Mouse (Mus musculus) kidney, embryonic 16.5 days (tissue): ENCODE data around the gene Fetub. TPM values are rescaled to one million over a fixed set of nuclear protein-coding genes. Genes with fewer than 3 reads are reported as not detected.

Source experiments
- ATAC-seq: fragments of 200-750 bp; cut with Nextera tagmentation; 2 replicates; pipeline ENCODE4 v1.8.0; 2017; ENCODE audit warnings: moderate TSS enrichment; ENCODE audit not compliant: low FRiP score, low TSS enrichment
- H3K27ac ChIP-seq: fragments of 300-500 bp; sonication (generic); 2 replicates; pipeline ENCODE4 v1.5.1; 2014; ENCODE audit warnings: low read length
- H3K27me3 ChIP-seq: fragments of 300-500 bp; sonication (generic); 2 replicates; pipeline ENCODE4 v1.6.1; 2014; ENCODE audit warnings: low read length, control low read depth, mixed read lengths; ENCODE audit not compliant: insufficient read depth
- H3K36me3 ChIP-seq: fragments of 300-500 bp; sonication (generic); 2 replicates; pipeline ENCODE4 v1.6.1; 2014; ENCODE audit warnings: low read length, control low read depth, mixed read lengths; ENCODE audit not compliant: insufficient read depth
- H3K4me1 ChIP-seq: fragments of 300-500 bp; sonication (generic); 2 replicates; pipeline ENCODE4 v1.6.1; 2014; ENCODE audit warnings: low read length, control low read depth, mixed read lengths; ENCODE audit not compliant: insufficient read depth
- H3K4me2 ChIP-seq: fragments of 300-500 bp; sonication (generic); replicated peaks from 2 replicates; pipeline ENCODE4 v1.6.1; 2014; ENCODE audit warnings: low read depth, low read length
- H3K4me3 ChIP-seq: fragments of 300-500 bp; sonication (generic); 2 replicates; pipeline ENCODE4 v1.5.1; 2014; ENCODE audit warnings: mild to moderate bottlenecking, low read length
- H3K9ac ChIP-seq: fragments of 300-500 bp; sonication (generic); replicated peaks from 2 replicates; pipeline ENCODE4 v1.6.1; 2014; ENCODE audit warnings: low read length
- H3K9me3 ChIP-seq: fragments of 300-500 bp; sonication (generic); 2 replicates; pipeline ENCODE4 v1.6.1; 2016; ENCODE audit warnings: low read length, control low read depth
- WGBS: fragments of 180-500 bp; shearing (Covaris S2); extraction: QIAGEN DNeasy Blood & Tissue Kit; methylation state at CpG from one replicate; pipeline ENCODE4 v1.1.7; 2014; 5-methylcytosine and 5-hydroxymethylcytosine counted together
- polyA plus RNA-seq: library from polyadenylated mRNA; unstranded; fragments of >200 nt; fragmentation: Nextera tagmentation; extraction: Ambion mirVana; gene quantifications from 2 replicates; pipeline ENCODE4 v1.2.1, GENCODE M21; 2015

Gene Fetub
- 0.21 and 0.22 TPM in 2 replicates for polyA plus RNA-seq

GRCm38 (mm10) chr16:22918034-22918433, at the start of gene Fetub:
Gene Fetub (plus strand): TSS chr16:22918334.
- Histone ChIP-seq H3K9me3 (no peaks in the 10 kb centered on the region), H3K36me3 (no peaks in the 10 kb centered on the region), H3K4me3 (no peak within 1 kb of the TSS), H3K4me2 (no peak within 1 kb of the TSS), H3K27me3 (no peaks in the 10 kb centered on the region), H3K4me1 (peaks cover 4% of the 10 kb centered on the region; the same call in 1 of the 2 replicates), H3K27ac (no peak within 1 kb of the TSS), H3K9ac (no peak within 1 kb of the TSS)
- no peak for ATAC-seq
- WGBS, result 93% methylated on average over 5 of the region's 5 CpGs

DNA sequence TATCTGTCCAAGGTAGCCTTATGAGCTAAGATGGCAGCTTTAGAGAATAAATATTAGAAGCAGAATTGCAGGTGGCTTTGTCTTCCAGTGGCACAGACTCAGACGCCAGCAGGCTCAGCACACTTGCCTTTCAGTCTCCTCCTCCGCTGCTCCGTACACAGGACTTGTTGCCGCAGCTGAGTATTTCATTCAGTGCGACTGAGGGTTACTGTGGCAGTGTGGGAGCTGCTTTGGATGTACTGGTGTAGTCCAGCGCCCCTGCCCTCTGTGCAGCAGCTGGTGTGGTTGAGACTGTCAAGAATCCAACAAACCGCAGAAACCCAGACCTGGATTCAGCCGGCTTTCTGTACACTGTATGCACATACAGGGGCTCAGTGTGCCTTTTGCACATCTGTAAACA, 45.7 kb upstream of the Fetub start:
- H3K4me2 ChIP-seq, result no peak overlapping the region
- H3K9ac ChIP-seq, result no peak overlapping the region
- H3K9me3 ChIP-seq, result no peaks in the 10 kb centered on the region
- peaks cover 52% of the 10 kb centered on the region for H3K36me3 ChIP-seq
- H3K4me1 ChIP-seq, result no peaks in the 10 kb centered on the region
- no peak overlapping the region for H3K4me3 ChIP-seq
- no peaks in the 10 kb centered on the region for H3K27me3 ChIP-seq
- no peak for ATAC-seq
- 96% methylated on average over 8 of the region's 8 CpGs for WGBS
- no peak overlapping the region for H3K27ac ChIP-seq

DNA sequence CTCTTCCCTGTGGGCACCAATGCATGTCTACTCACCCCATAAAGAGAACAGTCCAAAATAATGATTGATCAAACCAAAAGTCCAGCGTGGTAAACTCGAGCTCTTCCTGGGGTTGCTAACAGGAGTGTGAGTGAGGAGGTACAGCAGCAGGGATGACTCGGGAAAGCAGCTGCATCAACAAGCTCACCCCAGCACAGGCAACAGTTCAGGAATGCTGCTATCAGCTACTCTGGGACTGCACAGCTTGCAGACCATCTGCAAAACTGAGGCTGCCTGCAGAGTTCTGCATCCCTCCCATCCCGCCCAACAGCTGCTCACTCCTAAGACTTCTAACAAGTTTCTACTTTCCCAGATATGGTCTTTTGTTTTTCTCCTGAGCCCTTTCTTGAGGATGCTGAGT, 44.8 kb upstream of the Fetub start:
- Histone ChIP-seq H3K9ac (no peak overlapping the region), H3K4me1 (no peaks in the 10 kb centered on the region), H3K9me3 (no peaks in the 10 kb centered on the region), H3K36me3 (peaks cover 44% of the 10 kb centered on the region), H3K27me3 (no peaks in the 10 kb centered on the region), H3K4me3 (no peak overlapping the region), H3K4me2 (no peak overlapping the region), H3K27ac (no peak overlapping the region)
- WGBS, result 79% methylated on average over 4 of the region's 4 CpGs
- no peak for ATAC-seq

DNA sequence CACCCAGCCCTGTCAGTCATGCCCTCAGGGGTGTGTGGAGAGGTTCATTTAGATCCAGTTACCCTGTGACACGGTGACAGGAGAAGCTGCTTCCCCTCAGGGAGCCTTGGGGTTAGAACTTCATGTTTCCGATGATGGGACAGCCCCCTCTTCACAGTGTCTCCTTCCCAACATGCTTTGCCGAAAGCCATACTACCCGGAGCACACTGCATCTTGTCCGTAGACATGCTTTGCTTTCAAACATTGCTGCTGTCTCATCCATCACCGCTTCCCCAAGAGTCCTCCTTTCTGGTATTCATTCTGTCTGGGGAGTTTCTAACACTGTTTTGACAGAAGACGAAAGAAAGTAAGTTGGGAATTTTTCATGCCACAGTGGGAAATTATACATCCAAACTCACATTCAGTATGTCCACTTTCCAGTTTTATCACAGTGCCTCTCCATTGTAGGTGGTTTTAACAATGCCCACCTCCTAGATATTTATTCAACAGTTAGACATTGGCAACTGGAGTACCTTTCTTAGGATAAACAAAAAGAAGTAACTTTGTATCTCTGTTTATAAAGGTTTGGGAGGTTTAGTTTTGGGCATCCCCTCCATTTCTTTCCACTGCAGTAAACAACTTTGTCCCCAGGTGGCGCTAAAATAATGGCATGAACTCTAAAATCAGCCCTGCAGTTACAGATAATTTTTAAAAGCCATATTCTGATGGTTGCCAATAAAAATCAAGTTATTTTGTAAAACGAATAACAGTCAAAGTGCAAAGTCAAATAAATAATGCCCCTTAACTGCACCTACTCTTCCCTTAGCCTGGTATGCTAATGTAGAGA, 41.7 kb upstream of the Fetub start:
- Histone ChIP-seq H3K4me2 (no peak overlapping the region), H3K4me3 (no peak overlapping the region), H3K9me3 (no peaks in the 10 kb centered on the region), H3K27ac (no peak overlapping the region), H3K9ac (no peak overlapping the region), H3K4me1 (0 out of 2 replicates have a peak, but pooled peaks cover 8% of the 10 kb centered on the region), H3K36me3 (peaks cover 18% of the 10 kb centered on the region), H3K27me3 (no peaks in the 10 kb centered on the region)
- no peak for ATAC-seq
- WGBS, result 45% methylated on average over 9 of the region's 9 CpGs

GRCm38 (mm10) chr16:22877660-22878390, 40.3 kb upstream of the Fetub start:
- no peak for ATAC-seq
- no peaks in the 10 kb centered on the region for H3K9me3 ChIP-seq
- H3K27me3 ChIP-seq, result no peaks in the 10 kb centered on the region
- WGBS, result 82% methylated on average over 11 of the region's 11 CpGs
- no peak overlapping the region for H3K27ac ChIP-seq
- H3K9ac ChIP-seq, result no peak overlapping the region
- H3K4me1 ChIP-seq, result 0 out of 2 replicates have a peak, but pooled peaks cover 8% of the 10 kb centered on the region
- H3K4me2 ChIP-seq, result no peak overlapping the region
- H3K4me3 ChIP-seq, result no peak overlapping the region
- peaks cover 8% of the 10 kb centered on the region for H3K36me3 ChIP-seq

DNA sequence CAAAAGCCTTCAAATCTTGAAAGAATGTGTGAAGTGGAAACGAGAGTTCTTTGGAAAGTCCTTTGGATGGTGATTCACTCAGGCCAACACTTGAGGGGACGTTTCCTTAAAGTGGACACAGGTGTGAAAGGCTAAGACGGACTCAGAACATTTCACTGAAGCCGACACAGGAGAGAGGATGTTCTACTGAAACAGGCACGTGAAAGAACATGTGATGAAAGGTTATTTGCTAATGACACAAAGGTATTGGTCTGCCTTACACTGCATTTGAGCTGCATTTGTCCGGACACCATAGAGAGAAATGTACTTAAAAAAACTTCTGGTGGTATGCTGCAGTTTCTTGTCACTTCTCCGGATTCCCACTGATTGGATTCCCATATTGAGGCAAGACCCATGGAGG, 39.4 kb upstream of the Fetub start:
- ATAC-seq, result no peak
- no peak overlapping the region for H3K9ac ChIP-seq
- no peak overlapping the region for H3K4me2 ChIP-seq
- H3K36me3 ChIP-seq, result no peaks in the 10 kb centered on the region
- no peaks in the 10 kb centered on the region for H3K9me3 ChIP-seq
- 0 out of 2 replicates have a peak, but pooled peaks cover 8% of the 10 kb centered on the region for H3K4me1 ChIP-seq
- no peak overlapping the region for H3K27ac ChIP-seq
- WGBS, result 73% methylated on average over 7 of the region's 7 CpGs
- no peak overlapping the region for H3K4me3 ChIP-seq
- H3K27me3 ChIP-seq, result no peaks in the 10 kb centered on the region

DNA sequence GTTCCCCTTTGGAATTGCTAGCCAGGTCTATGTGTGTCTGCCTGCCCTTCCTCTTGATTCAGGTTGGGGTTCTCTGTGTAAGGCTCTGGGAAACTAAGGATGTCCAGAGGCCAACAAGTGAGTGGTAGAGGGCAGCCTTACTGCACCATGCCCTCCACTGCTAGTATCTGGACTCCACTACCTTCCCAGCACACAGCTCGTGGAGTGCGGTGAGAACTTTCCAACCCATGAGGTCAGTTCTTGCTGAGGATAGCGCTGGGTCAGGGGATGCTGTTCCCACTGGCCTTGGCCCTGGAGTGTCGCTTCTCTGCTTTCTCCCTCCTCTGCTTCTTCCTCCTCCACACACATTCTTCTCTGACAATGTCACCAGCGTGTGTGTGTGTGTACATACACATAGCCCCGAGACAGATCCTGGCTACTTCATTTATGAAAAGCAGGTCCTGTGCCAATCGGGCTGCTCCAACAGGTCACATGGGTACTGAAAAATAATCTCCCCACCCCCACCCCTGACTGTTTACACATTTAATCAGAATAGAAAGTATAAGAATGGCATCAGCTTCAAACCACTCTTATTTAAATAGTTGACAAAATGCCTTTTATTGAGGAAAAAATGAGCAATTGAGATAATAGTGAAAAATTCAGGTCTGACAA, 38.1 kb upstream of the Fetub start:
- Histone ChIP-seq H3K9me3 (no peaks in the 10 kb centered on the region), H3K36me3 (no peaks in the 10 kb centered on the region), H3K27ac (no peak overlapping the region), H3K4me1 (0 out of 2 replicates have a peak, but pooled peaks cover 8% of the 10 kb centered on the region), H3K4me2 (no peak overlapping the region), H3K27me3 (no peaks in the 10 kb centered on the region), H3K4me3 (no peak overlapping the region), H3K9ac (no peak overlapping the region; the same call in 1 of the 2 replicates)
- WGBS, result 49% methylated on average over 7 of the region's 7 CpGs
- peak; percentile 29; the same call in 1 of the 2 replicates for ATAC-seq

GRCm38 (mm10) chr16:22880900-22881299, 37.2 kb upstream of the Fetub start:
- WGBS, result 14% methylated on average over 6 of the region's 6 CpGs
- Histone ChIP-seq H3K9ac (no peak overlapping the region), H3K27me3 (no peaks in the 10 kb centered on the region), H3K27ac (no peak overlapping the region), H3K4me2 (no peak overlapping the region), H3K4me3 (no peak overlapping the region), H3K36me3 (no peaks in the 10 kb centered on the region), H3K4me1 (peaks cover 15% of the 10 kb centered on the region), H3K9me3 (no peaks in the 10 kb centered on the region)
- ATAC-seq, result no peak

- Histone ChIP-seq H3K27ac (no peak overlapping the region), H3K9me3 (no peaks in the 10 kb centered on the region), H3K4me2 (no peak overlapping the region), H3K4me3 (no peak overlapping the region), H3K4me1 (peaks cover 15% of the 10 kb centered on the region), H3K36me3 (no peaks in the 10 kb centered on the region), H3K9ac (no peak overlapping the region), H3K27me3 (no peaks in the 10 kb centered on the region)
- 59% methylated on average over 4 of the region's 4 CpGs for WGBS
- no peak for ATAC-seq
These were observed 36.6 kb upstream of the Fetub start for GRCm38 (mm10) chr16:22881487-22881886.
